Mouse (Mus musculus): ENCODE data around the gene Lamtor3.
"Not testable (repeated sequence)": the region's sequence is repeated elsewhere in the genome, so short reads cannot be mapped to it uniquely, and the experiment has no call there.

The Lamtor3 gene

DNA sequence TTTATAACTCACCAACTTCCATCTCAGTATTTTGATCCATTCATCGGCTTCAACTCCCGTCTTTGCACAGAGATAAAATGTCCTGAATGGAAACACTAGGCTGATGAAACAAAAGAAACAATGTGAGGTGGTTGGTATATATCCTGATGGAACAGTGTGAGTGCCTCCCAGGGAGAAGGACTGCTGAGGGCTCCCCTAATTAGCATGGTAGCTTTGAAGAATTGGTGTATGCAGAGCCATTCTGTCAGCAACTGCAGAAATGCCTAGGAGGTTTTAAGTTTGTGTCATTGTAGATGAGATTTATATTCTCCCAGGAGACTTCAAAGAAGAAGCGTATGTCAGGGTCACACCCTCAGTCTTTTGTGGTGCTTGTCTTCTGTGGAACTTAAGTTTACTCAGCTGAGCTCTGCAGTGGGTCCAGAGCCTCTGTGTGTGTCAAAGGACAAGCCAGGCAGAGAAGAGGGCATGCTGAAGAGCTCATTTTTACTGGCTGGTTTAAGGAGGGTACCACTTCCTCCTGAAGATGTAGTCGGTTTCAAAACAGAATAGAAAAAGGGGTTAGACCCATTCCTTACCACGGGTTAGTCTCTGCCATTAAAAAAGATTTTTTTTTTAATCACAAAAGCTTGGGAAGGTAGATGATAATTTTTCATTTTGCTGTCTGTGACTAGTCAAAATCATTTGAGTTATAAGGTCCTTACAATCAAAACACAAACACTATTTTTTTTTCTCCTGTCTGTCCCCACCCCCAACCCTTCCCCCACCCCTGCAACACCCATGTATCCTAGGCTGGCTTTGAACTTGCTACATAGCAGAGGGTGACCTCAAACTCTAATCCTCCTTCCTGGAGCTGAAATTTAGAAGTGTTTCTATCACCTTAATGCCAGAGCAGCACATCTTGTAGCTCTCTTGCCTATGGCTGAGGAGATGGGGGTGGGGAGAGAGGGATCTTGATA lies 17.5 kb downstream of the Lamtor3 start:
- DNase-seq: no peak

DNA sequence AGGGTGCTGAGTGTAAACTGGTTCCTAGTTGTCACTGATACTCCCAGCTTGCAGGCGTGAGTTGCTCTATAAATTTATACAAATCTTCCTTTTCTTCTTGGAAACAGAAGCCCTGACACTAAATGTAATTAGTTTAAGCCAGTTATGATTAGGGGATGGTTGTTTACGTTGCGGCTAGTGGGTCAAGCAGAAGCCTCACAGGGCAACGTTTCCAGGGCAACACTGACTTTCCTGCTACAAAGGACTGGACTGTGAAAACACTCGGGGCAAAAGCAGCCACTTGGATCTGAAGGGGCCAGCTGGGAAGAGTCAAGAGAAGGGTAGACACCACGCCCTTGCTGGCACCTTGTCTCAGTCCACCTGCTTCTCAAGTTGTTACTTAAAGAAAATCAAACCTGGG lies 18.2 kb downstream of the Lamtor3 start:
- no peak for DNase-seq

- peak; percentile 55 to 71 for DNase-seq
Measured at GRCm38 (mm10) chr3:137938608-137939007, 20.3 kb downstream of the Lamtor3 start.

GRCm38 (mm10) chr3:137940757-137941156 lies 22.5 kb downstream of the Lamtor3 start:
- DNase-seq: no peak

DNA sequence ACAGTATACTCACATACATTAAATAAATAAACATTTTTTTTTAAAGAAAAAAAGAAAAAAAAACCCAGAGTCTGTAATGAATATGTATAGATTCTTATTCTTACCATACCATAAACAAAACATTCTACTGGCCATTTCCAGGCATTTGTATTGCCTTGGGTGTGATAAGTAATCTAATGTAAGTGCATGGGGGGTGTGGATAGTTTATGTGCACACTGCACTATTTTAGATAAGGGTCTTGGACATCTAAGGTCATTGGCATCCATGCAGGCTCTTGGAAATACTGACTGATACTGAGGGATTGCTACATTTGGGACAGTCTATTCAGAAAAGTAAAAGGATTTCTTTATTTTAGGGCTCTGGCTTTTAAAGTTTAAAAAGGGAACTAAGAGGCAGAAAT lies 23.2 kb downstream of the Lamtor3 start:
- no peak for DNase-seq

DNA sequence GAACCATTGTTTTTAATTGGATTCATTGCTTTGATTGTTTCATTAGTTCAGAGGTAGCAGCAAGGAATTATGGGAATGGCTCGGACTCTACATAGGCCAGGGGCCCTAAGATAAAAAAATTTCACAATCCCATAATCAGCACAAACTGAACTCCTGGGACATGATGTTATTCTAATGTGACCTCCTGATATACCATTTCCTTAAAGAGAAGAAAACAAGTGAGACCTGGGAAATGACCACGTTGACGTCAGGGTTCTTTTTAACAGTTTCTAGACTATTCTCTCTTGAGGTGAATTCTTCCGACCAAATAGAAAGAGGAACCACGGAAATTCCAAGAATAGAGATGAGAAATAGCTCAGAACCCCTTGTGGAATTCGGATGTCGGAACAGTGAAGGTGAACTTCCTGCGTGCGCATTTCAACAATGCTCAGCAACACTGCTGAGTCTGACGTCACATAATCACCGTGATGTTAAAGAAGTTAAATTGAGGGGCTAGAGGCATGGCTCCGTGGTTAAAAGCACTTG lies 23.9 kb downstream of the Lamtor3 start:
- no peak for DNase-seq

DNA sequence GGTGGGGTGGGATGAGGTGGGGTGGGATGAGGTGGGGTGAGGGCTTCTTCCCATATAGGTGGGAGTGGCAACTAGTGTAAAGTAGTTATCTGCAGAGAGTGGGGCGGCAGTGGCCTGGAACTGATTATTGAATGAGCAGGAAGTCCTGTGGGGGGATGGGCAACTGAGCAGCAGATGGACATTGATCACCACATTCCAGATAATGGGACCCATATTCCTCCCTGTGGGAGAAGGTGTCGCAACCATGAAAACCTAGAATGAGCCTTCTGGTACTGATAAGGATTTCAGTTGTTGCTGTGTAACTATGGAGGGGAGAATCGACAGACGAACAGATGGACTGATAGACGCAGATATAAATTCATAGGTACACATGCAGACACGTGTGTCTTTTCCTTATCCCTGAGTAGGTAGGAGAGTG lies 25.4 kb downstream of the Lamtor3 start:
- DNase-seq: peak in 1 of 2 experiments; percentile 31

- DNase-seq: no peak
Measured at GRCm38 (mm10) chr3:137946827-137947226, 28.5 kb downstream of the Lamtor3 start.

GRCm38 (mm10) chr3:137947525-137947924 lies 29.2 kb downstream of the Lamtor3 start:
- DNase-seq: no peak

- DNase-seq: no peak
Measured at GRCm38 (mm10) chr3:137950191-137950885, 32.0 kb downstream of the Lamtor3 start.

- DNase-seq: not testable (repeated sequence)
Measured at GRCm38 (mm10) chr3:137951302-137951701, 33.0 kb downstream of the Lamtor3 start.

- no peak for DNase-seq
Measured at GRCm38 (mm10) chr3:137951819-137952218, 33.5 kb downstream of the Lamtor3 start.

GRCm38 (mm10) chr3:137952225-137952913 lies 34.1 kb downstream of the Lamtor3 start:
- DNase-seq: no peak

- no peak for DNase-seq
Measured at GRCm38 (mm10) chr3:137952914-137953880, 34.9 kb downstream of the Lamtor3 start.

DNA sequence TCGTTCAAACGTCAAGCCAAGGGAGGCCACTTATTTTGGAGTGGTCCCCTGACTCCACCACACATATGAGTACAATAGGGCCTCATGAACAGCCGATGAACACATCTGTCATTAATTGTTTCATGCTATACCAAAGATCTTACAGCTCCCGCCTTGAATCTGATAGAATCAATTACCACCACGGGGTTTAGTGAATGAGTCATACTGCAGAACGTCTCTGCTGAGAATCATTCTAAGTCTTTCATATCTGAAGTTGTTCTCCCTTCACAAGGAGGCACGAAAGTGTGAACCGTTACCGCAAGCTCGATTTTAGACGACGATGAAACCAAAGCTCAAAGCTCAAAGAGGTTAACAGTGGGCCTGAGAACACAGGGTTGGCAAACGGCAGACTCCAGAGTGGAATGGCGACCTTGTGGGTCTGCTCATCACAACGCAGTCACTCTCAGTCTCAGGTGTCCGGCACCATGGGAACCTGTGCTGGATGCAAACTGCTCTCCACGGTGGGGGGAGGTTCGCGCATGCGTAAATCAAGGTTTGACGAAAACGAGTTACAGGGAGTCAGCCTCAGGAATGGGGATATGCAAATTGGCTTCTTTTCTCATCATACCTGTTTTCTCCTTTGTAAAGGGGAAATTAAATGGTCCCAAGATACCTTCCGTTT lies 36.1 kb downstream of the Lamtor3 start:
- no peak for DNase-seq

- DNase-seq: no peak
Measured at GRCm38 (mm10) chr3:137955560-137956081, 37.3 kb downstream of the Lamtor3 start.

DNA sequence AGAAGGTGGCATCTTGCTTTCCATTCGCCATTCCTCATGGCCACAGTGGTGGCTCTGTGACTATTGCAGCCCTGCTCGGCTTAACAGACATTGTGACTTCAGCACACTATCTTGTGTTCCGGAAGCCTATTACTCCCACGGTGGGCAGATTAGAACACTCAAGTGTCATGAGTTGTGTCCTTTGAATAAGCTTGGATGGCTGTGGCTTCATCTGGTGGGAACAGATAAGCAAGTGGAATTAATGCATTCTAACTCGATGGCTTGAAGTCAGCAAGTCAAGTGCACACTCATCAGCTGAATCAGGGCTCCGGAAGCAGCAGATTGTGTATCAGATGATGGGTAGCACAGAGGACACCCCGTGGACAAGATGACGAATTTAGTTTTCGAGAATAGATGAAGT lies 39.6 kb downstream of the Lamtor3 start:
- no peak for DNase-seq

GRCm38 (mm10) chr3:137958352-137958751 lies 40.0 kb downstream of the Lamtor3 start:
- DNase-seq: no peak

- peak; percentile 25 to 46 for DNase-seq
Measured at GRCm38 (mm10) chr3:137959456-137959855, 41.1 kb downstream of the Lamtor3 start.

GRCm38 (mm10) chr3:137961736-137962385 lies 43.6 kb downstream of the Lamtor3 start:
- peak; percentile 52 to 73 for DNase-seq
